Mouse (Mus musculus) kidney, embryonic 14.5 days (tissue): ENCODE data around the gene Wdr63. TPM values are rescaled to one million over a fixed set of nuclear protein-coding genes. Genes with fewer than 3 reads are reported as not detected.

ENCODE experiments used
- ATAC-seq: fragments of 200-750 bp; cut with Nextera tagmentation; 2 replicates; pipeline ENCODE4 v1.8.0; 2017; ENCODE audit warnings: moderate number of reproducible peaks, mild to moderate bottlenecking, moderate TSS enrichment, moderate library complexity; ENCODE audit not compliant: low FRiP score, low TSS enrichment
- H3K27ac ChIP-seq: fragments of 300-500 bp; sonication (generic); 2 replicates; pipeline ENCODE4 v1.5.1; 2014; ENCODE audit warnings: low read depth, mild to moderate bottlenecking, low read length, moderate library complexity, mixed read lengths
- H3K27me3 ChIP-seq: fragments of 300-500 bp; sonication (generic); 2 replicates; pipeline ENCODE4 v1.6.1; 2014; ENCODE audit warnings: mild to moderate bottlenecking, low read length; ENCODE audit not compliant: control insufficient read depth, insufficient read depth
- H3K36me3 ChIP-seq: fragments of 300-500 bp; sonication (generic); 2 replicates; pipeline ENCODE4 v1.6.1; 2014; ENCODE audit warnings: low read length, mixed read lengths; ENCODE audit not compliant: control insufficient read depth, insufficient read depth
- H3K4me1 ChIP-seq: fragments of 300-500 bp; sonication (generic); 2 replicates; pipeline ENCODE4 v1.6.1; 2014; ENCODE audit warnings: low read length, mixed read lengths; ENCODE audit not compliant: control insufficient read depth, insufficient read depth
- H3K4me2 ChIP-seq: fragments of 300-500 bp; sonication (generic); replicated peaks from 2 replicates; pipeline ENCODE4 v1.6.1; 2014; ENCODE audit warnings: low read depth, mild to moderate bottlenecking, low read length
- H3K4me3 ChIP-seq: fragments of 300-500 bp; sonication (generic); 2 replicates; pipeline ENCODE4 v1.5.1; 2014; ENCODE audit warnings: mild to moderate bottlenecking, low read length
- H3K9ac ChIP-seq: fragments of 300-500 bp; sonication (generic); 2 replicates; pipeline ENCODE4 v1.6.1; 2014; ENCODE audit warnings: low read depth, mild to moderate bottlenecking, low read length, moderate library complexity
- H3K9me3 ChIP-seq: fragments of 300-500 bp; sonication (generic); 2 replicates; pipeline ENCODE4 v1.6.1; 2016; ENCODE audit warnings: low read length; ENCODE audit not compliant: control insufficient read depth
- WGBS: fragments of 180-500 bp; shearing (Covaris S2); extraction: QIAGEN DNeasy Blood & Tissue Kit; methylation state at CpG from one replicate; pipeline ENCODE4 v1.1.7; 2014; 5-methylcytosine and 5-hydroxymethylcytosine counted together
- polyA plus RNA-seq: library from polyadenylated mRNA; unstranded; fragments of >200 nt; fragmentation: Nextera tagmentation; extraction: Ambion mirVana; gene quantifications from 2 replicates; pipeline ENCODE4 v1.2.1, GENCODE M21; 2014

The Wdr63 gene
- polyA plus RNA-seq, 1 experiment from 2014 or later, result not detected

GRCm38 (mm10) chr3:146110916-146111315 is 3.0 kb upstream of the Wdr63 start:
- no peaks in the 10 kb centered on the region for H3K36me3 ChIP-seq
- H3K4me1 ChIP-seq, result no peaks in the 10 kb centered on the region; the same call in 1 of the 2 replicates
- H3K9me3 ChIP-seq, result no peaks in the 10 kb centered on the region; the same call in 1 of the 2 replicates
- no peak for ATAC-seq
- no peaks in the 10 kb centered on the region for H3K27me3 ChIP-seq
- no peak overlapping the region for H3K4me3 ChIP-seq
- WGBS, result 79% methylated on average over 6 of the region's 6 CpGs
- no peak overlapping the region for H3K27ac ChIP-seq
- no peak overlapping the region for H3K4me2 ChIP-seq
- H3K9ac ChIP-seq, result no peak overlapping the region

- ATAC-seq, result no peak
- Histone ChIP-seq H3K27me3 (no peaks in the 10 kb centered on the region), H3K4me2 (no peak overlapping the region), H3K4me3 (no peak overlapping the region), H3K4me1 (no peaks in the 10 kb centered on the region; the same call in 1 of the 2 replicates), H3K36me3 (no peaks in the 10 kb centered on the region), H3K27ac (no peak overlapping the region), H3K9ac (no peak overlapping the region), H3K9me3 (no peaks in the 10 kb centered on the region; the same call in 1 of the 2 replicates)
- WGBS, result 83% methylated on average over 2 of the region's 2 CpGs
Observed at GRCm38 (mm10) chr3:146110358-146110757, 2.4 kb upstream of the Wdr63 start.

- no peak for ATAC-seq
- Histone ChIP-seq H3K36me3 (no peaks in the 10 kb centered on the region), H3K27me3 (no peaks in the 10 kb centered on the region), H3K4me1 (no peaks in the 10 kb centered on the region; the same call in 1 of the 2 replicates), H3K9me3 (no peaks in the 10 kb centered on the region; the same call in 1 of the 2 replicates), H3K4me2 (no peak overlapping the region), H3K4me3 (no peak overlapping the region), H3K27ac (no peak overlapping the region), H3K9ac (no peak overlapping the region)
- WGBS, result 84% methylated on average over 2 of the region's 2 CpGs
Observed at GRCm38 (mm10) chr3:146108945-146109344, 1.0 kb upstream of the Wdr63 start.

- peak; percentile 72; the same call in 1 of the 2 replicates for ATAC-seq
- Histone ChIP-seq H3K36me3 (no peaks in the 10 kb centered on the region), H3K9ac (0 out of 2 replicates have a peak overlapping the region, but pooled peaks have one; percentile 35), H3K27ac (no peak overlapping the region), H3K9me3 (no peaks in the 10 kb centered on the region; the same call in 1 of the 2 replicates), H3K27me3 (no peaks in the 10 kb centered on the region), H3K4me3 (peak overlapping the region; percentile 44), H3K4me2 (peak overlapping the region; percentile 80), H3K4me1 (no peaks in the 10 kb centered on the region; the same call in 1 of the 2 replicates)
- WGBS, result 4% methylated on average over 18 of the region's 18 CpGs
Observed at GRCm38 (mm10) chr3:146107116-146107849, 647 bp downstream of the Wdr63 start.

- H3K9me3 ChIP-seq, result no peaks in the 10 kb centered on the region; the same call in 1 of the 2 replicates
- H3K4me3 ChIP-seq, result no peak overlapping the region
- H3K27me3 ChIP-seq, result no peaks in the 10 kb centered on the region
- H3K27ac ChIP-seq, result no peak overlapping the region
- ATAC-seq, result no peak
- no peaks in the 10 kb centered on the region for H3K36me3 ChIP-seq
- no peaks in the 10 kb centered on the region; the same call in 1 of the 2 replicates for H3K4me1 ChIP-seq
- H3K9ac ChIP-seq, result no peak overlapping the region
- 66% methylated on average over 6 of the region's 6 CpGs for WGBS
- H3K4me2 ChIP-seq, result no peak overlapping the region
Observed at GRCm38 (mm10) chr3:146102049-146102448, 5.9 kb downstream of the Wdr63 start.

- H3K36me3 ChIP-seq, result no peaks in the 10 kb centered on the region
- no peak for ATAC-seq
- no peaks in the 10 kb centered on the region for H3K4me1 ChIP-seq
- H3K9me3 ChIP-seq, result no peaks in the 10 kb centered on the region
- H3K4me3 ChIP-seq, result no peak overlapping the region
- H3K9ac ChIP-seq, result no peak overlapping the region
- no peak overlapping the region for H3K4me2 ChIP-seq
- H3K27me3 ChIP-seq, result no peaks in the 10 kb centered on the region
- no peak overlapping the region for H3K27ac ChIP-seq
Observed at GRCm38 (mm10) chr3:146099925-146100324, 8.0 kb downstream of the Wdr63 start.

- H3K9ac ChIP-seq, result no peak overlapping the region
- no peak overlapping the region for H3K4me2 ChIP-seq
- no peaks in the 10 kb centered on the region for H3K4me1 ChIP-seq
- H3K27me3 ChIP-seq, result no peaks in the 10 kb centered on the region
- no peaks in the 10 kb centered on the region for H3K36me3 ChIP-seq
- WGBS, result 86% methylated on average over 4 of the region's 4 CpGs
- no peaks in the 10 kb centered on the region for H3K9me3 ChIP-seq
- no peak overlapping the region for H3K27ac ChIP-seq
- no peak overlapping the region for H3K4me3 ChIP-seq
- no peak for ATAC-seq
Observed at GRCm38 (mm10) chr3:146097861-146098260, 10.1 kb downstream of the Wdr63 start.

- H3K4me2 ChIP-seq, result no peak overlapping the region
- H3K9me3 ChIP-seq, result no peaks in the 10 kb centered on the region
- no peak overlapping the region for H3K9ac ChIP-seq
- ATAC-seq, result no peak
- no peak overlapping the region for H3K27ac ChIP-seq
- H3K4me1 ChIP-seq, result no peaks in the 10 kb centered on the region
- H3K27me3 ChIP-seq, result no peaks in the 10 kb centered on the region
- WGBS, result 91% methylated on average over 7 of the region's 7 CpGs
- H3K4me3 ChIP-seq, result no peak overlapping the region
- no peaks in the 10 kb centered on the region for H3K36me3 ChIP-seq
Observed at GRCm38 (mm10) chr3:146096986-146097385, 10.9 kb downstream of the Wdr63 start.

GRCm38 (mm10) chr3:146095066-146095465 is 12.9 kb downstream of the Wdr63 start:
- H3K27ac ChIP-seq, result no peak overlapping the region
- H3K4me2 ChIP-seq, result no peak overlapping the region
- no peak overlapping the region for H3K4me3 ChIP-seq
- no peaks in the 10 kb centered on the region for H3K9me3 ChIP-seq
- no peak for ATAC-seq
- no peaks in the 10 kb centered on the region for H3K4me1 ChIP-seq
- no peaks in the 10 kb centered on the region for H3K36me3 ChIP-seq
- 91% methylated on average over 10 of the region's 10 CpGs for WGBS
- H3K9ac ChIP-seq, result no peak overlapping the region
- no peaks in the 10 kb centered on the region for H3K27me3 ChIP-seq
